Mouse (Mus musculus) testis, adult 2 months (tissue): ENCODE measurements around the gene Cnot2. TPM values are rescaled to one million over a fixed set of nuclear protein-coding genes. Genes with fewer than 3 reads are reported as not detected.

Experiments used
- H3K27ac ChIP-seq: fragments of 200-500 bp; 2 replicates; pipeline ENCODE4 v1.5.1; 2012; ENCODE audit warnings: low read depth, low read length; ENCODE audit not compliant: control insufficient read depth, insufficient read depth
- H3K27me3 ChIP-seq: fragments of 200-500 bp; 2 replicates; pipeline ENCODE4 v1.6.1; 2012; ENCODE audit warnings: mild to moderate bottlenecking, low read length, moderate library complexity; ENCODE audit not compliant: control insufficient read depth, insufficient read depth
- H3K36me3 ChIP-seq: fragments of 200-500 bp; 2 replicates; pipeline ENCODE4 v1.6.1; 2012; ENCODE audit warnings: mild to moderate bottlenecking, low read length; ENCODE audit not compliant: control insufficient read depth, insufficient read depth
- H3K4me1 ChIP-seq: fragments of 200-500 bp; 2 replicates; pipeline ENCODE4 v1.6.1; 2012; ENCODE audit warnings: low read length; ENCODE audit not compliant: control insufficient read depth, insufficient read depth
- H3K4me3 ChIP-seq: fragments of 200-500 bp; 2 replicates; pipeline ENCODE4 v1.5.1; 2012; ENCODE audit warnings: low read depth, mild to moderate bottlenecking, low read length, moderate library complexity, mixed read lengths; ENCODE audit not compliant: control insufficient read depth
- CTCF ChIP-seq: fragments of 200-500 bp; IDR thresholded peaks from 2 replicates; pipeline ENCODE4 v1.5.1; 2012; ENCODE audit warnings: low read depth, mild to moderate bottlenecking, inconsistent platforms, low read length, moderate library complexity; ENCODE audit not compliant: control insufficient read depth, insufficient read depth, insufficient replicate concordance
- POLR2A ChIP-seq: fragments of 200-500 bp; IDR thresholded peaks from 2 replicates; pipeline ENCODE4 v1.6.1; 2012; ENCODE audit warnings: low read depth, mild to moderate bottlenecking, inconsistent platforms, low read length, moderate library complexity; ENCODE audit not compliant: control insufficient read depth
- polyA plus RNA-seq: library from polyadenylated mRNA; depleted of rRNA; stranded (reverse); fragments of >200 nt; gene quantifications from 2 replicates; pipeline ENCODE4 v1.2.3, GENCODE M21; 2012

Gene Cnot2
- polyA plus RNA-seq, 1 experiment: 41.9 TPM

DNA sequence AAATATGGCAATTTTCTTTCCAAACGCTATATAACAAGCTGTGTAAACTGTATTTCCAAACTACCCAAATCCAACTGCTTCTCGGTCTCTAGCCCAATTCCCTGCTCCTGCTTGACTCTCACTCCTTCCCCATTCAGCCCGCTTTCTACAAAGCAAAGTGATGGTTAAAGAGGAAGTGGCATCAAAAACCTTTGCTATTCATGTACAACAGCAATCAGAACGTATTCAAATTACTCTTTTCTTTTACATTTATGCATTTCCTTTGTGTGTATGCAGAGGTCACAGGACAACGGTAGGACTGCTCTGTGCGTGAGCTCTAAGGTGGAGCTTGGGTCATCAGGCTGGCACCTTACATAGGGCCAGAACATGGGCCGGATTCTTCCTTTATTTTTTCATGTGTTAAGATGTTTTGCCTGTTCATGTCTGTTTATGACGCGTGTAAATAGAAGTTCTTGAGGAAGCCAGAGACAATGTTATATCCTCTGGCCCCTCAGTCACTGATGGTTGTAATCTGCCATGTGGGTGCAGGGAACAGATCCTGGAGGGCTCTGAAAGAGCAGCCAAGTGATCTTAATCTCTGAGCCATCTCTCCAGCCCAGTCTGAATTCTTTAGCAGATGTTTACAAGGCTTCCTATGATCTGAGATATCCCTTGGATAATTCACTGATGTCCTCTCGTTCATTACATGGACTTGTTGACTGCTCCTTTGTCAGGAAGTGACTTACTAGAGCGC, 68.6 kb downstream of the Cnot2 start:
- TF ChIP-seq CTCF (no peak), POLR2A (no peak)
- H3K4me3 ChIP-seq: no peak overlapping the region
- H3K27me3 ChIP-seq: no peaks in the 10 kb centered on the region
- no peak overlapping the region for H3K27ac ChIP-seq
- H3K36me3 ChIP-seq: no peaks in the 10 kb centered on the region; the same call in 1 of the 2 replicates
- peaks cover 4% of the 10 kb centered on the region; the same call in 1 of the 2 replicates for H3K4me1 ChIP-seq

DNA sequence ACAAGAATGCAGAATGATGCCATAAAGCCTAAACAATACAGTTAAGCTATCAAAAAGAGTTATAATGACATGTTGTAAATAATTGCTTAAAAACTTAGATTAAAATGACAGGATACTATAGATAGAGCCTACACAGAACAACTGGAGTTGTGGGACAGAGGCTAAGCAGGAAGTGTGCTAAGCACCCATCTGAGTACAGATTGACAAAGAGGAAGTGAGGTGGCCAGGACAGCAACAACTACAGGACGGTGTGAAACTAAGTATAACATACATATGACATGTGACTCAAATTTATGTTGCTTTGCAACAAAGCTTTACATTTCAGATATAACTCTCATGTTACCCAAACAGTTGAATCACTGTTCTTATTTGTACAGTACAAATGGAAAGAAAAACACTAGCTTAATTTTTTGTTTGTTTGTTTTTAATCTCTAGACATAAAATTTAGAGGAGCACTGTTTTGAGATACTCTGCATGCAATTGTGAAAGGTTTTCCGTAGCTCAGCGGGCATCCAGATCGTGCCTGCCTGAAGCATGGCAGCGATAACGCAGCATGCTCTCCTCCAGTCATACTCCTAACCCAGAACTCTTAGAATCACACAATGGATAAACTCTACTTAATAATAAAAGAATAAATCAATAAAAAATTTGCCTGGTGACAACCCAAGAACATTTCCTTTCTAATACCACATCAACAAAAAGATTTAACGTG, 75.9 kb downstream of the Cnot2 start:
- TF ChIP-seq POLR2A (no peak), CTCF (no peak)

DNA sequence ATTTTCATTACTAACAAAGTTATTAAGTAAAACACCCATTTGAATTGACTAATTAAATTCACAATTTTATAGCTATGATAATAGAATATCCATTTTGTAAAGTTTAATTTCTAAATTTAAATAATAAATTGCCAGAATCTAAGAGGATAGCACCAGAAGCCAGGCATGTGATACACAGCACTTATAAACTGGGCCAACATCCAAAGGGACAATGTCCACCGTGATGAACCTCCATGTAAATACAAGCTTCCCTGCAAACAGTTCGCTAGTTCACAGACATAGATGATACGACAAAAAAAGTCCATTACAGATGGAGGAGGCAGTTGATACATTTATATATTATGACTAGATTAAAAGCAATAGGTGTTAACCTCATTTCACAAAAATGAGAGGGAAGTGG, 88.5 kb downstream of the Cnot2 start:
- no peaks in the 10 kb centered on the region; the same call in none of the 2 replicates for H3K36me3 ChIP-seq

More for the DNA sequence above, 75.9 kb downstream of the Cnot2 start:
- H3K36me3 ChIP-seq: no peaks in the 10 kb centered on the region
- H3K27me3 ChIP-seq: no peaks in the 10 kb centered on the region
- no peak overlapping the region for H3K27ac ChIP-seq
- H3K4me3 ChIP-seq: no peak overlapping the region
- H3K4me1 ChIP-seq: peaks cover 4% of the 10 kb centered on the region; the same call in 1 of the 2 replicates

DNA sequence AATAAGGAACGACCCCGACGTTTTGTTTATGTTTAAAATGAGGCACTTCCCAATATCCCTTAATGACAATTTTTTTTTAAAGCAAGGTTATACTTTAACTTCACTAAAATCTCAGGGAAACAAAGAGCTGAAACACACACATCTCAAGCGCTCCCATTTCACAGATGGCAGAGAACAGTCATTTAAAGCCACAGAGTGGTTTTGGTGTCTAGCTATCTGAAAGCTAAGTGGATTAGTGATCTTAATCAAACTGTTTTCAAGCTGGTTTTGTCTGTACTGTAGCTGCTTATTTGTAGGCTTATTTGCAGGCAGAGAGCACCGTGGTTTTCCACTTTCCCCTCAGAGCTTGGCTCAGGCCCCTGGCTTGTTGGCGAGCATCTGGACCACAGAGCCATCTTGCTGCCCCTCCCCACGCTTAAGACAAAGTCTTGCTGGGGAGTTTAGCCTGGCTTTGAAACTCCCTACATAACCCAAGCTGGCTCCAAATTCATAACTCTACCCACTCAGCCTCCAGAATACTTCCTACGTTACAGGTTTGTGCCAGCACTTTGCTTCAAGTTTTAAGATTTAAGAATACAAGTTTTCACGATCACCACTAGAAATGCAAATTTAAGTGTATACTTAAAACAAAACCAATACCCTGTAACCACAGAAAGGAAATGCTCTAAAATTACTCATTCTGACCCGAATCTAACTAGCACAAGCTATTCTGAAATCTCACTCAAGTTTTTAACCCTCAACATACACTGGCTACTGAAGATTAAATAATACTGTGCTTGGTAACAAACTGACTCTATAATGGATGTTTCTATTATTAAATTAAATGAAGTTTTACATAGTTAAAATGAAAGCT, 94.2 kb downstream of the Cnot2 start:
- no peaks in the 10 kb centered on the region for H3K4me1 ChIP-seq
- H3K36me3 ChIP-seq: peaks cover 4% of the 10 kb centered on the region
- H3K27ac ChIP-seq: no peak overlapping the region
- no peaks in the 10 kb centered on the region for H3K27me3 ChIP-seq
- TF ChIP-seq CTCF (no peak), POLR2A (no peak)
- no peak overlapping the region for H3K4me3 ChIP-seq

More for the DNA sequence above, 88.5 kb downstream of the Cnot2 start:
- Histone ChIP-seq H3K4me3 (no peak overlapping the region), H3K27ac (no peak overlapping the region), H3K27me3 (no peaks in the 10 kb centered on the region), H3K4me1 (no peaks in the 10 kb centered on the region)
- TF ChIP-seq CTCF (no peak), POLR2A (no peak)

DNA sequence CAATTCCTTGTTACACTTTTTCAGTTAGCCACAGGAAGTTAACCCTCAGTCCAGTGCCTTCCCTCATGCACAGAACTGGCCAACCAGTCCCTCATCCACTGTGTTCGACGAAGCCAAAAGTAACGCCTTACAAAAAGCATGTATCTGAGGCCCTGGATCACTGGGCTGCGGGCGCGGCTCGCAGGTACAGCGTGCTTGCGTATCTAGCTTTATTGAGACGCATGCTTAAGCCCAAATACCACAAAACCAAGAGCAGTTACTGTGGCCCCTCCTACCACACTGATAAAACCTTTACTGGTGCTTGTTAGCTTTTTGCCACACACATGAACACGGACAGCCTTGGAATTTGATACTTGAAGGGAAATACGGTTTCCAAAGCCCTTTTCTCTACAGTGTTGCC, 99.4 kb downstream of the Cnot2 start:
- no peak overlapping the region for H3K4me3 ChIP-seq
- no peak for TF ChIP-seq POLR2A
- TF ChIP-seq CTCF: no peak
- H3K27me3 ChIP-seq: no peaks in the 10 kb centered on the region
- peaks cover 4% of the 10 kb centered on the region for H3K36me3 ChIP-seq
- no peaks in the 10 kb centered on the region; the same call in 1 of the 2 replicates for H3K4me1 ChIP-seq
- H3K27ac ChIP-seq: no peak overlapping the region

DNA sequence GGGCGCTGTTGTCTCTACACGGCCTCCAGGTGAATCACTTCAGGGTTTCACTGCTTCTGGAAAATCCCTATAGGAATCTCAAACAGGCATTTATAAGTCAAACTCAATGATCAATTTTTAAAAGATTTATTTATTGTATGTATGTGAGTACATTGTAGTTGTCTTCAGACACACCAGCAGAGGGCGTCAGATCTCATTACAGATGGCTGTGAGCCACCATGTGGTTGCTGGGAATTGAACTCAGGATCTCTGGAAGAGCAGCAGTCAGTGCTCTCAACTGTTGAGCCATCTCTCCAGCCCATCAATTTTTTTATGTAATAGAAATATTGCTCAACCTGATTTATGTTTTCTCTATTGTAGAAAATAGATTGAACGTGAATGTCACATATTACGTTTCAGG, 100.3 kb downstream of the Cnot2 start:
- Histone ChIP-seq H3K27me3 (no peaks in the 10 kb centered on the region), H3K4me3 (no peak overlapping the region), H3K36me3 (peaks cover 3% of the 10 kb centered on the region), H3K4me1 (no peaks in the 10 kb centered on the region; the same call in 1 of the 2 replicates), H3K27ac (no peak overlapping the region)
- TF ChIP-seq POLR2A (no peak), CTCF (no peak)
